Mouse (Mus musculus) brain, embryonic 14.5 days (tissue): ENCODE measurements around the gene Fam160a2.

ENCODE experiments used
- CTCF ChIP-seq: fragments of 200-500 bp; IDR thresholded peaks from 2 replicates; pipeline ENCODE4 v1.5.1; 2012; ENCODE audit warnings: inconsistent platforms, mild to moderate bottlenecking, moderate library complexity, borderline replicate concordance; ENCODE audit not compliant: insufficient read depth, insufficient read length; ENCODE audit errors: extremely low read depth
- POLR2A ChIP-seq: fragments of 200-500 bp; IDR thresholded peaks from 2 replicates; pipeline ENCODE4 v1.6.1; 2012; ENCODE audit warnings: mild to moderate bottlenecking, inconsistent platforms, borderline replicate concordance; ENCODE audit not compliant: poor library complexity, insufficient read depth, insufficient read length, severe bottlenecking; ENCODE audit errors: extremely low read depth

DNA sequence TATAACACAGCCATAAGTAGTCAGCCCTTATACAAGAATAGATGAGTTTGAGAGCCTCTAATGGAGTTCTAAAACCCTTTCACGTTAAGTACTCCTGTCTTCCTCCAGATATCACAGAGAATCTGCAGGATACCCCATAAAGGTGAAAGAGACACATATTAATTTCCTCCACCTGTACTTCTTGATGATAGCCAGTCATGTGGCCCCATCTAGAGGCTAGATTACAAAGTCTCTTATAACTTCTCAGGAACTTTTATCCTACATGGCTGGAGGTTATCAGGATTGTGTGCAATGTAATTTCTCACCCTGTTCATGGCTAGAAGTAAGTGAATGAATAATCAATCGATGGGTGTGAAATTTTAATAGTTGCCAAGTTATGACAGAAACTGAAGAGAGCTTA lies 74.6 kb downstream of the Fam160a2 start:
- TF ChIP-seq CTCF (no peak), POLR2A (no peak)
